Mouse (Mus musculus): Measurements from ENCODE around the gene Them7. TPM values are rescaled to one million over a fixed set of nuclear protein-coding genes. Genes with fewer than 3 reads are reported as not detected.

Gene Them7
- polyA plus RNA-seq, 1 experiment from 2014 or later, result 1.4 TPM

- Histone ChIP-seq H3K9ac (no peak overlapping the region), H3K36me3 (replicated peaks) (no peaks in the 10 kb centered on the region), H3K4me1 (replicated peaks) (no peaks in the 10 kb centered on the region), H3K9me3 (replicated peaks) (no peaks in the 10 kb centered on the region), H3K27ac (replicated peaks) (no peak overlapping the region), H3K27me3 (no peaks in the 10 kb centered on the region), H3K4me3 (replicated peaks) (no peak overlapping the region), H3K4me2 (no peak overlapping the region)
- 39% methylated on average over 13 of the region's 13 CpGs for WGBS (ENCODE audit: insufficient replicate concordance)
- no peak for ATAC-seq (ENCODE audit: insufficient read depth)
Measured at GRCm38 (mm10) chr2:105311414-105311813, 87.3 kb downstream of the Them7 start.

GRCm38 (mm10) chr2:105311991-105312390, 87.9 kb downstream of the Them7 start:
- Histone ChIP-seq H3K27me3 (no peaks in the 10 kb centered on the region), H3K36me3 (replicated peaks) (no peaks in the 10 kb centered on the region), H3K27ac (replicated peaks) (no peak overlapping the region), H3K4me1 (replicated peaks) (no peaks in the 10 kb centered on the region), H3K9me3 (replicated peaks) (no peaks in the 10 kb centered on the region), H3K4me2 (no peak overlapping the region), H3K9ac (no peak overlapping the region), H3K4me3 (replicated peaks) (no peak overlapping the region)
- 22% methylated on average over 7 of the region's 7 CpGs for WGBS (ENCODE audit: insufficient replicate concordance)
- ATAC-seq (ENCODE audit: insufficient read depth), result no peak

GRCm38 (mm10) chr2:105313077-105313476, 89.0 kb downstream of the Them7 start:
- no peaks in the 10 kb centered on the region for H3K36me3 ChIP-seq (replicated peaks)
- 22% methylated on average over 3 of the region's 3 CpGs for WGBS (ENCODE audit: insufficient replicate concordance)
- no peaks in the 10 kb centered on the region for H3K9me3 ChIP-seq (replicated peaks)
- no peak overlapping the region for H3K4me2 ChIP-seq
- H3K4me1 ChIP-seq (replicated peaks), result no peaks in the 10 kb centered on the region
- ATAC-seq (ENCODE audit: insufficient read depth), result no peak
- H3K4me3 ChIP-seq (replicated peaks), result no peak overlapping the region
- no peaks in the 10 kb centered on the region for H3K27me3 ChIP-seq
- no peak overlapping the region for H3K27ac ChIP-seq (replicated peaks)
- H3K9ac ChIP-seq, result no peak overlapping the region

- Histone ChIP-seq H3K9ac (no peak overlapping the region), H3K27ac (replicated peaks) (no peak overlapping the region), H3K4me2 (no peak overlapping the region), H3K4me3 (replicated peaks) (no peak overlapping the region), H3K9me3 (replicated peaks) (no peaks in the 10 kb centered on the region), H3K36me3 (replicated peaks) (no peaks in the 10 kb centered on the region), H3K27me3 (no peaks in the 10 kb centered on the region), H3K4me1 (replicated peaks) (no peaks in the 10 kb centered on the region)
- no peak for ATAC-seq (ENCODE audit: insufficient read depth)
- WGBS (ENCODE audit: insufficient replicate concordance), result 58% methylated on average over 13 of the region's 13 CpGs
Measured at GRCm38 (mm10) chr2:105317556-105318184, 93.5 kb downstream of the Them7 start.

- 64% methylated on average over 5 of the region's 5 CpGs for WGBS (ENCODE audit: insufficient replicate concordance)
- Histone ChIP-seq H3K4me2 (no peak overlapping the region), H3K4me1 (replicated peaks) (no peaks in the 10 kb centered on the region), H3K27me3 (no peaks in the 10 kb centered on the region), H3K36me3 (replicated peaks) (no peaks in the 10 kb centered on the region), H3K9ac (no peak overlapping the region), H3K4me3 (replicated peaks) (no peak overlapping the region), H3K9me3 (replicated peaks) (no peaks in the 10 kb centered on the region), H3K27ac (replicated peaks) (no peak overlapping the region)
- ATAC-seq (ENCODE audit: insufficient read depth), result no peak
Measured at GRCm38 (mm10) chr2:105326067-105326466, 101.9 kb downstream of the Them7 start.

- H3K36me3 ChIP-seq (replicated peaks), result no peaks in the 10 kb centered on the region
- ATAC-seq (ENCODE audit: insufficient read depth), result no peak
- WGBS (ENCODE audit: insufficient replicate concordance), result 74% methylated on average over 4 of the region's 4 CpGs
Measured at GRCm38 (mm10) chr2:105330024-105330423, 105.9 kb downstream of the Them7 start.

GRCm38 (mm10) chr2:105333107-105333506, 109.0 kb downstream of the Them7 start:
- Histone ChIP-seq H3K9me3 (replicated peaks) (no peaks in the 10 kb centered on the region), H3K4me1 (replicated peaks) (no peaks in the 10 kb centered on the region), H3K9ac (no peak overlapping the region), H3K27me3 (no peaks in the 10 kb centered on the region), H3K36me3 (replicated peaks) (no peaks in the 10 kb centered on the region), H3K4me3 (replicated peaks) (no peak overlapping the region), H3K4me2 (no peak overlapping the region), H3K27ac (replicated peaks) (no peak overlapping the region)
- ATAC-seq (ENCODE audit: insufficient read depth), result no peak
- WGBS (ENCODE audit: insufficient replicate concordance), result 46% methylated on average over 8 of the region's 8 CpGs

More at GRCm38 (mm10) chr2:105330024-105330423, 105.9 kb downstream of the Them7 start:
- Histone ChIP-seq H3K4me1 (replicated peaks) (no peaks in the 10 kb centered on the region), H3K27me3 (no peaks in the 10 kb centered on the region), H3K9me3 (replicated peaks) (no peaks in the 10 kb centered on the region), H3K27ac (replicated peaks) (no peak overlapping the region), H3K4me3 (replicated peaks) (no peak overlapping the region), H3K9ac (no peak overlapping the region), H3K4me2 (no peak overlapping the region)

GRCm38 (mm10) chr2:105333976-105334713, 110.0 kb downstream of the Them7 start:
- no peak for ATAC-seq (ENCODE audit: insufficient read depth)
- H3K4me2 ChIP-seq, result no peak overlapping the region
- no peak overlapping the region for H3K9ac ChIP-seq
- no peak overlapping the region for H3K4me3 ChIP-seq (replicated peaks)
- no peak overlapping the region for H3K27ac ChIP-seq (replicated peaks)
- no peaks in the 10 kb centered on the region for H3K4me1 ChIP-seq (replicated peaks)
- H3K9me3 ChIP-seq (replicated peaks), result no peaks in the 10 kb centered on the region
- no peaks in the 10 kb centered on the region for H3K36me3 ChIP-seq (replicated peaks)
- WGBS (ENCODE audit: insufficient replicate concordance), result 36% methylated on average over 10 of the region's 10 CpGs
- no peaks in the 10 kb centered on the region for H3K27me3 ChIP-seq

- no peaks in the 10 kb centered on the region for H3K27me3 ChIP-seq
- no peaks in the 10 kb centered on the region for H3K36me3 ChIP-seq (replicated peaks)
- H3K9me3 ChIP-seq (replicated peaks), result no peaks in the 10 kb centered on the region
- H3K4me1 ChIP-seq (replicated peaks), result no peaks in the 10 kb centered on the region
- H3K9ac ChIP-seq, result no peak overlapping the region
- no peak overlapping the region for H3K4me3 ChIP-seq (replicated peaks)
- 47% methylated on average over 2 of the region's 2 CpGs for WGBS (ENCODE audit: insufficient replicate concordance)
- no peak overlapping the region for H3K4me2 ChIP-seq
- ATAC-seq (ENCODE audit: insufficient read depth), result no peak
- no peak overlapping the region for H3K27ac ChIP-seq (replicated peaks)
Measured at GRCm38 (mm10) chr2:105335661-105336060, 111.5 kb downstream of the Them7 start.

GRCm38 (mm10) chr2:105336314-105337027, 112.4 kb downstream of the Them7 start:
- Histone ChIP-seq H3K4me3 (replicated peaks) (no peak overlapping the region), H3K9ac (no peak overlapping the region), H3K36me3 (replicated peaks) (no peaks in the 10 kb centered on the region), H3K4me1 (replicated peaks) (no peaks in the 10 kb centered on the region), H3K27ac (replicated peaks) (no peak overlapping the region), H3K9me3 (replicated peaks) (no peaks in the 10 kb centered on the region), H3K4me2 (no peak overlapping the region), H3K27me3 (no peaks in the 10 kb centered on the region)
- WGBS (ENCODE audit: insufficient replicate concordance), result 13% methylated on average over 12 of the region's 12 CpGs
- no peak for ATAC-seq (ENCODE audit: insufficient read depth)

GRCm38 (mm10) chr2:105337171-105337875, 113.2 kb downstream of the Them7 start:
- H3K9ac ChIP-seq, result no peak overlapping the region
- no peak for ATAC-seq (ENCODE audit: insufficient read depth)
- no peaks in the 10 kb centered on the region for H3K27me3 ChIP-seq
- no peak overlapping the region for H3K4me2 ChIP-seq
- H3K9me3 ChIP-seq (replicated peaks), result no peaks in the 10 kb centered on the region
- no peaks in the 10 kb centered on the region for H3K4me1 ChIP-seq (replicated peaks)
- 28% methylated on average over 8 of the region's 8 CpGs for WGBS (ENCODE audit: insufficient replicate concordance)
- no peaks in the 10 kb centered on the region for H3K36me3 ChIP-seq (replicated peaks)
- no peak overlapping the region for H3K27ac ChIP-seq (replicated peaks)
- H3K4me3 ChIP-seq (replicated peaks), result no peak overlapping the region

Data from liver, embryonic 15.5 days (tissue).